Mouse (Mus musculus) cortical plate, adult 2 months (tissue): ENCODE measurements around the gene Mast4.

Experiments
- CTCF ChIP-seq: fragments of 200-500 bp; IDR thresholded peaks from 2 replicates; pipeline ENCODE4 v1.5.1; 2011; ENCODE audit warnings: mild to moderate bottlenecking, control low read depth, low read length; ENCODE audit not compliant: insufficient read depth; ENCODE audit errors: extremely low read depth
- POLR2A ChIP-seq: fragments of 200-500 bp; IDR thresholded peaks from 2 replicates; pipeline ENCODE4 v1.6.1; 2011; ENCODE audit warnings: mild to moderate bottlenecking, low read length, control low read depth; ENCODE audit not compliant: insufficient read depth; ENCODE audit errors: extremely low read depth

GRCm38 (mm10) chr13:103217486-103217885, 116.8 kb downstream of the Mast4 start:
- TF ChIP-seq CTCF (no peak), POLR2A (no peak)
